Mouse (Mus musculus): ENCODE measurements around the gene Spag9.

The Spag9 gene

GRCm38 (mm10) chr11:93995720-93996305 is at the start of gene Spag9:
Gene Spag9, plus strand, starts transcription at chr11:93996091.
- peak; percentile 95 for DNase-seq

GRCm38 (mm10) chr11:93948887-93949567 is 46.9 kb upstream of the Spag9 start:
- no peak for DNase-seq

- no peak for DNase-seq
These were observed 45.8 kb upstream of the Spag9 start for GRCm38 (mm10) chr11:93950045-93950444.

GRCm38 (mm10) chr11:93952376-93952775 is 43.5 kb upstream of the Spag9 start:
- DNase-seq, result no peak

GRCm38 (mm10) chr11:93954738-93955255 is 41.1 kb upstream of the Spag9 start:
- DNase-seq, result no peak

- peak; percentile 97 for DNase-seq
These were observed 40.4 kb upstream of the Spag9 start for GRCm38 (mm10) chr11:93955256-93956150.

- no peak for DNase-seq
These were observed 39.7 kb upstream of the Spag9 start, which contains the start of gene Nme2 for GRCm38 (mm10) chr11:93956159-93956558. Gene Nme2, minus strand, starts transcription at chr11:93956259.

- DNase-seq, result no peak
These were observed 38.8 kb upstream of the Spag9 start for GRCm38 (mm10) chr11:93957031-93957555.

GRCm38 (mm10) chr11:93957746-93958145 is 38.1 kb upstream of the Spag9 start:
- no peak for DNase-seq

GRCm38 (mm10) chr11:93961482-93961881 is 34.4 kb upstream of the Spag9 start:
- DNase-seq, result no peak

GRCm38 (mm10) chr11:93963013-93963412 is 32.9 kb upstream of the Spag9 start:
- DNase-seq, result peak; percentile 80

GRCm38 (mm10) chr11:93965391-93965790 is 30.5 kb upstream of the Spag9 start:
- no peak for DNase-seq

- DNase-seq, result no peak
These were observed 28.5 kb upstream of the Spag9 start for GRCm38 (mm10) chr11:93967381-93967780.

- DNase-seq, result peak; percentile 99
These were observed 27.7 kb upstream of the Spag9 start, which contains the start of the genes Gm20390 and Nme1 for GRCm38 (mm10) chr11:93968005-93968847. Gene Gm20390, minus strand, starts transcription at chr11:93968293. Gene Nme1, minus strand, starts transcription at chr11:93968521.

- no peak for DNase-seq
These were observed 27.1 kb upstream of the Spag9 start for GRCm38 (mm10) chr11:93968848-93969128.

- no peak for DNase-seq
These were observed 26.7 kb upstream of the Spag9 start for GRCm38 (mm10) chr11:93969171-93969570.

- no peak for DNase-seq
These were observed 26.1 kb upstream of the Spag9 start for GRCm38 (mm10) chr11:93969799-93970198.

- no peak for DNase-seq
These were observed 22.9 kb upstream of the Spag9 start for GRCm38 (mm10) chr11:93972951-93973350.

- DNase-seq, result no peak
These were observed 16.3 kb upstream of the Spag9 start for GRCm38 (mm10) chr11:93979502-93980049.

GRCm38 (mm10) chr11:93984619-93985018 is 11.3 kb upstream of the Spag9 start:
- DNase-seq, result peak; percentile 44

GRCm38 (mm10) chr11:93985265-93985664 is 10.6 kb upstream of the Spag9 start:
- DNase-seq, result no peak

- DNase-seq, result no peak
These were observed 9.6 kb upstream of the Spag9 start for GRCm38 (mm10) chr11:93986298-93986697.

All from lung, postnatal 36 days (tissue).